Mouse (Mus musculus) bone marrow, adult 2 months (tissue): ENCODE data around the gene Rbbp5.

Experiments
- CTCF ChIP-seq: fragments of 200-500 bp; IDR thresholded peaks from 2 replicates; pipeline ENCODE4 v1.5.1; 2011; ENCODE audit warnings: low read length, control low read depth; ENCODE audit not compliant: control insufficient read depth, insufficient read depth
- POLR2A ChIP-seq: fragments of 200-500 bp; IDR thresholded peaks from 2 replicates; pipeline ENCODE4 v1.6.1; 2011; ENCODE audit warnings: low read depth, mild to moderate bottlenecking, control low read depth, low read length, borderline replicate concordance; ENCODE audit not compliant: control insufficient read depth

GRCm38 (mm10) chr1:132472537-132472936, 4.6 kb upstream of the Rbbp5 start:
- no peak for TF ChIP-seq CTCF
- TF ChIP-seq POLR2A, result no peak
